Mouse (Mus musculus) lung, embryonic 15.5 days (tissue): ENCODE data around the gene Smc2. TPM values are rescaled to one million over a fixed set of nuclear protein-coding genes. Genes with fewer than 3 reads are reported as not detected.
"Not testable (repeated sequence)": the region's sequence is repeated elsewhere in the genome, so short reads cannot be mapped to it uniquely, and the experiment has no call there.

Experiments used
- ATAC-seq: fragments of 200-750 bp; cut with Nextera tagmentation; 2 replicates; pipeline ENCODE4 v1.8.0; 2017; ENCODE audit warnings: moderate number of reproducible peaks, borderline replicate concordance; ENCODE audit not compliant: low FRiP score, low TSS enrichment; ENCODE audit errors: extremely low read depth
- H3K27ac ChIP-seq: fragments of 300-500 bp; sonication (generic); 2 replicates; pipeline ENCODE4 v1.5.1; 2015; ENCODE audit warnings: moderate library complexity, mild to moderate bottlenecking, inconsistent platforms
- H3K27me3 ChIP-seq: fragments of 300-500 bp; sonication (generic); 2 replicates; pipeline ENCODE4 v1.6.1; 2015; ENCODE audit warnings: inconsistent platforms
- H3K36me3 ChIP-seq: fragments of 300-500 bp; sonication (generic); 2 replicates; pipeline ENCODE4 v1.6.1; 2015; ENCODE audit warnings: inconsistent platforms
- H3K4me1 ChIP-seq: fragments of 300-500 bp; sonication (generic); 2 replicates; pipeline ENCODE4 v1.6.1; 2015; ENCODE audit warnings: inconsistent platforms
- H3K4me2 ChIP-seq: fragments of 300-500 bp; sonication (generic); 2 replicates; pipeline ENCODE4 v1.6.1; 2015; ENCODE audit warnings: inconsistent platforms, mild to moderate bottlenecking, moderate library complexity
- H3K4me3 ChIP-seq: fragments of 300-500 bp; sonication (generic); 2 replicates; pipeline ENCODE4 v1.5.1; 2015; ENCODE audit warnings: mild to moderate bottlenecking, inconsistent platforms
- H3K9ac ChIP-seq: fragments of 300-500 bp; sonication (generic); 2 replicates; pipeline ENCODE4 v1.6.1; 2015; ENCODE audit warnings: inconsistent platforms
- H3K9me3 ChIP-seq: fragments of 300-500 bp; sonication (generic); 2 replicates; pipeline ENCODE4 v1.6.1; 2016; ENCODE audit warnings: inconsistent platforms
- WGBS: fragments of 180-500 bp; shearing (Covaris S2); methylation state at CpG from one replicate; pipeline ENCODE4 v1.1.7; 2015; 5-methylcytosine and 5-hydroxymethylcytosine counted together
- polyA plus RNA-seq: library from polyadenylated mRNA; unstranded; fragments of >200 nt; fragmentation: Nextera tagmentation; extraction: Ambion mirVana; gene quantifications from 2 replicates; pipeline ENCODE4 v1.2.1, GENCODE M21; 2015

Gene Smc2
- 218 and 224 TPM in 2 replicates for polyA plus RNA-seq

DNA sequence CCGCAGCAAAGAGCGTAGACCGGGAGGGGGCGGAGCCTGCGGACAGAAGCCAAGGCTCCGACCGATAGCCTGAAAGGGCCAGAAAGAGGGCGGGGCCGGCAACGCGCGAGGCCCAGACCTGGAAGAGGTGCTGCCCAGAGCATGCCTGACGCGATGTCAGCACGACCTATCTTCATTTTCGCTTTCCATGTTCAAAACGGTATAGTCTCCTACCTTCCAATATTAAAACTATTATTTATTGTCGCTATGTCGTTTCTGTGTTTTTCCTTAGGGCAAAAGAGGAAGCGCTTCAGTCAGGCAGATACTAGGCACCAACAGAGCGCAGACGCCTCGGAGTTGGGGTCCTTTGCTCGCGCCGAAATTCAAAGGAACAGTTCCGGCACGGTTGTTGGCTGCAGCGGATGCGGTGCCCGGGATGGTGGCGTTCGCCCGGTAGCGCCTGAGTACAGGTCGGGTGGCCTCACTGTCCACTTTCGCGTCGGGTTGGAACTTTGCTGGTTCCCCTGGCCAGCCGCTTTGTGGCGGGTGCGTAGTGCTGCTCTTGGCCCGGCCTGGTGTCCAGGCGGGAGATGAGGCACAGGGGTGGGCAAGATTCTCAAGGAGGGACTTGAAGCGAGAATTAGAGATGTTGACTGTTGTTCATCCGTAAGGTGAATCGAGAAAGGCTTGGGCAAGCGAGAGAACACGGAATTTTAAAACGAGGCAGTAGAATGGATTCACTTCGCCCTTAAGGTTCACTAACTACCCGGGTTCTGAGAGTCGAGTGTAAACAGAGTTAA lies at the start of gene Smc2:
TSS of gene Smc2 (plus strand) at position 358 of the 779 bp plus-strand sequence.
- no peaks in the 10 kb centered on the region for H3K9me3 ChIP-seq
- H3K4me1 ChIP-seq = peaks cover 5% of the 10 kb centered on the region
- WGBS = under 1% methylated on average over 53 of the region's 53 CpGs
- H3K4me3 ChIP-seq = peak within 1 kb of the TSS; percentile 93
- peak within 1 kb of the TSS; percentile 65 for H3K4me2 ChIP-seq
- H3K36me3 ChIP-seq = peaks cover 19% of the 10 kb centered on the region; the same call in 1 of the 2 replicates
- H3K27me3 ChIP-seq = no peaks in the 10 kb centered on the region
- H3K27ac ChIP-seq = peak within 1 kb of the TSS; percentile 77
- ATAC-seq = peak; percentile 99
- H3K9ac ChIP-seq = peak within 1 kb of the TSS; percentile 85

- no peak overlapping the region for H3K27ac ChIP-seq
- H3K9ac ChIP-seq = no peak overlapping the region
- H3K27me3 ChIP-seq = no peaks in the 10 kb centered on the region
- no peak for ATAC-seq
- H3K4me1 ChIP-seq = no peaks in the 10 kb centered on the region
- no peak overlapping the region for H3K4me2 ChIP-seq
- no peaks in the 10 kb centered on the region for H3K9me3 ChIP-seq
- no peak overlapping the region for H3K4me3 ChIP-seq
- H3K36me3 ChIP-seq = no peaks in the 10 kb centered on the region
- 70% methylated on average over 2 of the region's 2 CpGs for WGBS
These were observed 27.5 kb upstream of the Smc2 start for GRCm38 (mm10) chr4:52411587-52411986.

- no peaks in the 10 kb centered on the region for H3K27me3 ChIP-seq
- no peak overlapping the region for H3K4me3 ChIP-seq
- 70% methylated on average over 4 of the region's 4 CpGs for WGBS
- H3K27ac ChIP-seq = no peak overlapping the region
- H3K4me2 ChIP-seq = no peak overlapping the region
- H3K9ac ChIP-seq = no peak overlapping the region
- H3K4me1 ChIP-seq = no peaks in the 10 kb centered on the region
- H3K36me3 ChIP-seq = no peaks in the 10 kb centered on the region
- no peak for ATAC-seq
- no peaks in the 10 kb centered on the region for H3K9me3 ChIP-seq
These were observed 15.4 kb upstream of the Smc2 start for GRCm38 (mm10) chr4:52423653-52424052.

DNA sequence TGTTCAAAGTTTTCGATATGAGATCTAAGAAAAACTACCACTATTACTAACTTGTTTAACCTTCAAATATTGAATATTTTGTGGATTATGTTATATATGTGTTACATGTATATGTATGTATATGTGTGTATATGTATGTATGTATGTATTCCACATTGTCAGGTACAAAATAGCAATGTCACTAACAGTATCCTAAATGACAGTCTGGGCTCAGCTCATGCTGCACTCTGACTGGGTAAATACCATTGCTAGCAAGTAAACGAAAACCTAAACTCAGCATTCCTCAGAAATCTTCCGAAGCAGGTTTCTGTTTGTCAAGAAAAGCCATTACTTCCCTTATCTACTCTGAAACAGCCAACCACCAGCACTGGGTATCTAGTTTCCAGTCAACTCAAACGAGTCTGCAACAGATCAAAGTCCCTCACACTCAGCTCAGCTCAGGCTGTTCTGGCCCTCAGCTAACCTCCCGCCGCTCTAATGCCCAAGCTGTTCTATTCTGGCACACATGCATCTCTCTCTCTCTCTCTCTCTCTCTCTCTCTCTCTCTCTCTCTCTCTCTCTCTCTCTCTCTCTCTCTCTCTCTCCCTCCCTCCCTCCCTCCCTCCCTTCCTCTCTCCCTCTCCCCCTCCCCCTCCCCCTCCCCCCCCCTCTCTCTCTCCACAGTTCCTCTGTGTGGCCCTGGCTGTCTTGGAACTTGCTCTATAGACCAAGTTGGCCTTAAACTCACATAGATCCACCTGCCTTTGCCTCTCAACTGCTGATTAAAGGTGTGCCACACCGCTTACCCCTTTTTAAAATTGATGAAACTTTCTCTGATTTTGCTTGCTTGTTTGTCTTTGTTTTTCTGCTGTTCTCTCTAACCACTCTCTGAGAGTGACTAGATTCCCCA lies 9.5 kb upstream of the Smc2 start:
- Histone ChIP-seq H3K4me1 (no peaks in the 10 kb centered on the region), H3K36me3 (no peaks in the 10 kb centered on the region), H3K4me3 (no peak overlapping the region), H3K27ac (no peak overlapping the region), H3K9ac (no peak overlapping the region), H3K4me2 (no peak overlapping the region), H3K27me3 (no peaks in the 10 kb centered on the region), H3K9me3 (no peaks in the 10 kb centered on the region)
- ATAC-seq = peak; percentile 73; the same call in 1 of the 2 replicates
- 23% methylated on average over 7 of the region's 7 CpGs for WGBS

GRCm38 (mm10) chr4:52435551-52435950 lies 3.5 kb upstream of the Smc2 start:
- WGBS = 90% methylated on average over 2 of the region's 2 CpGs
- not testable (repeated sequence) for H3K4me2 ChIP-seq, ATAC-seq, H3K9ac ChIP-seq, H3K27me3 ChIP-seq, H3K27ac ChIP-seq, H3K36me3 ChIP-seq, H3K9me3 ChIP-seq, H3K4me3 ChIP-seq, H3K4me1 ChIP-seq

GRCm38 (mm10) chr4:52438371-52438885 lies 615 bp upstream of the Smc2 start:
- ATAC-seq = no peak
- WGBS = under 1% methylated on average over 20 of the region's 20 CpGs
- Histone ChIP-seq H3K9ac (peak overlapping the region; percentile 85), H3K36me3 (peaks cover 13% of the 10 kb centered on the region; the same call in 1 of the 2 replicates), H3K9me3 (no peaks in the 10 kb centered on the region), H3K27ac (peak overlapping the region; percentile 77), H3K4me2 (peak overlapping the region; percentile 65), H3K4me1 (peaks cover 5% of the 10 kb centered on the region), H3K4me3 (peak overlapping the region; percentile 93), H3K27me3 (no peaks in the 10 kb centered on the region)

GRCm38 (mm10) chr4:52459726-52460125 lies 20.7 kb downstream of the Smc2 start:
- no peaks in the 10 kb centered on the region for H3K9me3 ChIP-seq
- H3K27me3 ChIP-seq = no peaks in the 10 kb centered on the region
- ATAC-seq = no peak
- no peak overlapping the region for H3K4me3 ChIP-seq
- H3K9ac ChIP-seq = no peak overlapping the region
- H3K4me2 ChIP-seq = no peak overlapping the region
- peaks cover 48% of the 10 kb centered on the region for H3K36me3 ChIP-seq
- H3K4me1 ChIP-seq = no peaks in the 10 kb centered on the region
- no peak overlapping the region for H3K27ac ChIP-seq
- WGBS = 93% methylated on average over 1 of the region's 1 CpGs

GRCm38 (mm10) chr4:52461321-52461720 lies 22.3 kb downstream of the Smc2 start:
- H3K36me3 ChIP-seq = peaks cover 42% of the 10 kb centered on the region
- no peak overlapping the region for H3K9ac ChIP-seq
- no peak overlapping the region for H3K4me3 ChIP-seq
- no peaks in the 10 kb centered on the region for H3K27me3 ChIP-seq
- no peaks in the 10 kb centered on the region for H3K9me3 ChIP-seq
- H3K27ac ChIP-seq = no peak overlapping the region
- ATAC-seq = no peak
- WGBS = 89% methylated on average over 5 of the region's 5 CpGs
- H3K4me2 ChIP-seq = no peak overlapping the region
- H3K4me1 ChIP-seq = no peaks in the 10 kb centered on the region

GRCm38 (mm10) chr4:52473431-52473830 lies 34.4 kb downstream of the Smc2 start:
- H3K9ac ChIP-seq = no peak overlapping the region
- H3K4me3 ChIP-seq = no peak overlapping the region
- H3K27me3 ChIP-seq = no peaks in the 10 kb centered on the region
- no peaks in the 10 kb centered on the region for H3K4me1 ChIP-seq
- 74% methylated on average over 3 of the region's 3 CpGs for WGBS
- H3K4me2 ChIP-seq = no peak overlapping the region
- H3K36me3 ChIP-seq = peaks cover 51% of the 10 kb centered on the region
- H3K27ac ChIP-seq = no peak overlapping the region
- H3K9me3 ChIP-seq = no peaks in the 10 kb centered on the region
- no peak for ATAC-seq

DNA sequence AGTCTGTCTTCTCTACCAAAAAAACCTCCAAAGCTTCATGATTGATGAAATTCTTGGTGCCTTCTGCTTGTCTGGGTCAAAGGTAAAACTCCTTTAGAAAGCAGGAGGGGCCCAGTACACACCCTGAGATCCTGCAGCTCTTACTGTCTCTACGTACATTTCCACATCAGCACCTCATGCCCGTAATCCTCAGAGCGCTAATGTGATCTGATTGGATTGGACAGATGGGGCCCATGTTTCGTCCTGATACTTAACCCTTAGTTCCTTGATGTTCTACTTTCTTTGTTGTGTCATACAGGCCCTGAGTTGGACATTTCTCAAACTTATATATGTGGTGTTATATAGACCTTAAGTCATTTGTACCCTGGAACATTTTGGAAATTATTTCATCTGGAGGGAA lies 48.4 kb downstream of the Smc2 start:
- no peak for ATAC-seq
- WGBS = 91% methylated on average over 4 of the region's 4 CpGs
- H3K9me3 ChIP-seq = no peaks in the 10 kb centered on the region

GRCm38 (mm10) chr4:52497144-52497543 lies 58.1 kb downstream of the Smc2 start, which contains the start of gene Vma21-ps:
Vma21-ps (minus strand) TSS chr4:52497244.
- not testable (repeated sequence) for H3K9ac ChIP-seq, H3K4me2 ChIP-seq, H3K36me3 ChIP-seq, H3K4me3 ChIP-seq, H3K27me3 ChIP-seq, H3K9me3 ChIP-seq, H3K4me1 ChIP-seq, ATAC-seq, H3K27ac ChIP-seq
- 97% methylated on average over 10 of the region's 10 CpGs for WGBS

More for the DNA sequence above, 48.4 kb downstream of the Smc2 start:
- no peaks in the 10 kb centered on the region for H3K27me3 ChIP-seq
- H3K4me2 ChIP-seq = no peak overlapping the region
- H3K9ac ChIP-seq = no peak overlapping the region
- H3K4me1 ChIP-seq = no peaks in the 10 kb centered on the region
- H3K4me3 ChIP-seq = no peak overlapping the region
- H3K27ac ChIP-seq = no peak overlapping the region
- peaks cover 30% of the 10 kb centered on the region; the same call in 1 of the 2 replicates for H3K36me3 ChIP-seq
